Mouse (Mus musculus) brown adipose tissue, adult 24 weeks (tissue): ENCODE data around the gene Gm7534. TPM values are rescaled to one million over a fixed set of nuclear protein-coding genes. Genes with fewer than 3 reads are reported as not detected.

ENCODE experiments used
- H3K27ac ChIP-seq: fragments of 200-500 bp; replicated peaks from 2 replicates; pipeline ENCODE4 v1.5.1; 2012; ENCODE audit warnings: low read depth, mild to moderate bottlenecking, low read length
- H3K4me1 ChIP-seq: fragments of 200-500 bp; 2 replicates; pipeline ENCODE4 v1.6.1; 2012; ENCODE audit warnings: low read length, mixed read lengths; ENCODE audit not compliant: control insufficient read depth, insufficient read depth, insufficient read length
- H3K4me3 ChIP-seq: fragments of 200-500 bp; 2 replicates; pipeline ENCODE4 v1.5.1; 2012; ENCODE audit warnings: low read depth, mild to moderate bottlenecking, low read length, moderate library complexity; ENCODE audit not compliant: insufficient read depth
- polyA plus RNA-seq: library from polyadenylated mRNA; stranded (reverse); fragments of >200 nt; gene quantifications from 2 replicates; pipeline ENCODE4 v1.2.4, GENCODE M21; 2012; ENCODE audit not compliant: missing spikeins, insufficient read depth, insufficient read length

Gm7534 gene
- polyA plus RNA-seq = not detected in 2 replicates

DNA sequence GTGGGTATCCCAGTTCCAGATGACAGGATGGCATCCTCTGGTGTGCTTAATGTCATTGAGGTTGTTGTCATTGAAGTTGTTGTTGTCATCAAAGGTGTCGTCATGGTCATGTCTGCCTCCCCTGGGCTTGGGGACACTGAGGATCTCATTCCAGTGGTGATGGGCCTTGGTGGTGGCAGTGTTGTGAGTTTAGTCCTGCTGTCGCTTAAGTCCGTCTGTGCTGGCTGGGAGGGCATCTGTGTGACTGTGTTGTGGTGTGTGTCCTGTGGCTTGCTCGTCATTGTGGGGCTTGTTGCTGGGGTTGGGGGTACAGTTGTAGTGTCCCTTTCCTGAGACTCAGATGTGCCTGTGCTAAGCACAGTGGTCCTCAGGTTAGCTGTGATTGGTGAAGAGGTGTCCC lies at the start of gene Gm7534:
Gm7534 (minus strand) TSS at position 101 of the 400 bp plus-strand sequence.
- Histone ChIP-seq H3K4me3 (no peak within 1 kb of the TSS), H3K4me1 (no peaks in the 10 kb centered on the region), H3K27ac (no peak within 1 kb of the TSS)

DNA sequence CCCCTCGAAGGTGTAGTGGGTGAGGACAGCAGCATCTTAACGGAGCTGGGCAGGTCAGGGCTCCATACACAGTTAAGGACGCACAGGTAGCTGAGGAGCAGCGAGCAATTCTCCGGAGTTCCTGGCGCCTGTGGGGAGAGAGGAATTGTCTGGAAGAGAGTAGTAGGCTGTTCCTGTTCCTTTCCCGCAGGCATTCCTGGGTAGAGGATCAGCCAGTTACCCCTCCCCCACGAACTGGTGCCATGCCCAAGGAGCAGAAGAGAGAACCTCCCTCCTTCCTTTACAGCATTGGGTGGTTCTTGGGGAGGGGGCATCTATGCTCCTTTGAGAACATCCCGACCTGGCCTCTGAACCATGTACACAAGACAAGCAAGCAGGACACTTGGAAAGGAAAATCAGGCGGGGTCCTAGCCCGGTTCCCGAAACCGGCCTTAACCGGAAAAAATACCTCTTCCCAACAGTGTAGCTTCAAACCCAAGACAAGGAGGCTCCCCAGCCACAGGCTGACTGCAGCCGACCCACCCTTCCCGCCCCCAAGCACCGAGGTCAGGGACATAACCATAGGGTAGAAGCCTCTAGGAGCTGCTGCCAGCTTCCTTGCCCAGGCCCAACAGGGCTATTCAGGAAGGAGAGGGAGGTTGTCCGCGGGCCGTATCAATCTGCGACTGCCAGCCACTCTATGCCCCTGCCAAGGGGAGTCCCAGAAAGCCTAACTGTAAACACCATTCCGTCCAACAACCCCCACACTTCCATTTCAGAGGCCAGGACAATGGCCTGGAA lies 49.5 kb upstream of the Gm7534 start:
- Histone ChIP-seq H3K27ac (peak overlapping the region; percentile 89), H3K4me3 (peak overlapping the region; percentile 80), H3K4me1 (peaks cover 5% of the 10 kb centered on the region)

DNA sequence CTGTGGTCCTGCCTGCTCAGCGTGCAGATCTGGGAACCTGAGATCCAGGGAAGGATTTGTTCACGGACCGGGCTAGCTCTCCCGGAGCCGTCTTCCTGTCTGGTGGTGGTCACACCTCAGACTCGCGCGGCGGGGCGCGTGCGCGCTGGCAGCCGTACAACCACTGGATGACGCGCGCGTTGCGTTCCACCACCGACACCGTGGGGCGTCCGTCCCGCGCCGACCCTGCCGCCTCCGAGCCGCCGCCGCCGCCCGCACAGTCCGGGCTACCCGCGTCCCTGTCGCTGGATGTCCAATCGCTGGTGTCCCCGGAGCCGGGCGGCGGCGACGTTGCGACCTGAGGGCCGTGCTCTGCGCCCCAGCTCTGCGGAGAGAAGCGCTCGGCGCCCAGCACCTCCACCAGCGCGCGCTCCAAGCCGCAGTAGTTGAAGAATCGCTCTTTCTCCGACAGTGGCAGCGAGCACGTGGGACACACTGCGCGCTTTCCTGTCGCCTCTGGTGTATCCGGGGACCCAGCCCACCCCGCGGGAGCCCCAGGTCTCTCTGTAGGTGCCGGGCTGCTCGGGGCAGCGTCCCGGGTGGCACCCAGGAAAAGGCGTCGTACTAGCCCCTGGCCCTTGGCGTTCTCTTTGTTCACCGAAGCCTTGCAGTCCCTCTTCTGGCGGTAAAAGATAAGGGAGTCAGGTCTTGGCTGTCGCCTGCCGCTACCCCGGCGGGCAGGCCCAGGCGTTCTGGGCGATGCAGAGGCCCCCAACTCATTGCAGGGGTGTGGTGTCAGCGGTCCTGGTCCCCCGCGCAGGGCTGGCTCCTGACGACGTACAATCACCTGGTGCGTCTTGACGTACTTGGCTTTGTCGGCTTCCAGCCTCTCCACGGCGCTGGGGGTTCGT lies 48.7 kb upstream of the Gm7534 start:
- Histone ChIP-seq H3K27ac (peak overlapping the region; percentile 89), H3K4me1 (peaks cover 5% of the 10 kb centered on the region), H3K4me3 (peak overlapping the region; percentile 80)

DNA sequence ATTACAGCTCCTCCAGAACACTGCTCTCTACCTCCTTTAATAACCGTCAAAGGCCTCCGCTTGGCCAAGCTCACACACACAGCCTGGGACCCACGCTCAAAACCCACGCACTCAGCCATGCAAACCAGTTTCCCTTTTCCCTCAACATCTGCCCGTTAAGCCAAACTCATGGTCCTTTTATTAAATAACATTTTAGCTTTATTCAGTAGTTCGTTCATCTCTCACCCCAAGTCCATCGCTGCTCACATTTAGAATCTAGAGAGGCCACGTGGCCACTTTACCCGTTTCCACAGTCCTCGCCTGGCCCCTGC lies 48.1 kb upstream of the Gm7534 start:
- Histone ChIP-seq H3K27ac (no peak overlapping the region), H3K4me3 (peak overlapping the region; percentile 80), H3K4me1 (peaks cover 5% of the 10 kb centered on the region)

DNA sequence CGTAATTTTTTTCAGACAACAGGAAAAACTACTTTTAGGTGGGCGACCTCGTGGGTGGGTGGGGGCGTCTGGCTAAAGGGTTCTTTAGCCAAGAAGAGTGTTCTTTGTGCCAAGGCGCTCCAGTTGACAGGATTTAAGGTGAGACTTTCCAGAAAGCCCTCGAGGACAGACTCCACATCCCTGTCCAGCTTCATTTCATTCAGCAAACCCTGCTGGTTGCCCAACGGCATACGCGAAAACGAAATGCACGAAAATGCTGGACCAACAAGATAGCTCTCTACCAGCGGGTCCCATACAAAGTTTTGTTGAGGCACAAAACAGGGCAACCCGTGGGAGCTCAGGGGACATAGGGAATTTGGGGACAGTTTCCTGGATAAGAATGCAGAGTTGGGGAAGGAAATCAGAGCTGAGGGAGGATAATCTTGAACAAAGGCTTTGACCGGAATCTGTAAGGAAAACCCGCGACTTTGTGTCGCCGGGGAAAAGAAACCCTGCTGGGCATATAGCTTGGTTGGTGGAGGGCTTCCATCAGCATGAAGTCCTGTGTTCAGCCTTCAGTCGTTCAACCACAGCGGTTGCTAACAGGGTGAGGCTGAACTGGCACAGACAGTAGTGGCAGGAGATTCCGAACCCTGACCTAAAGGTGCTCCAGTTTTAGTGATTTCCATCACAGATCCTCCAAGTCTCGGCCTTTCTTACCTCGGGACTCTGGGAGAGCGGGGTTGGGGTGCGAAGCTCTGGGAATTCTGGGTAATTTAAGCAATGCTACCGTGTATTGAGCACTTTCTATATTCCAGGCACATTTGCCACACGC lies 47.5 kb upstream of the Gm7534 start:
- peak overlapping the region; percentile 80 for H3K4me3 ChIP-seq
- no peak overlapping the region for H3K27ac ChIP-seq
- H3K4me1 ChIP-seq = peaks cover 5% of the 10 kb centered on the region

DNA sequence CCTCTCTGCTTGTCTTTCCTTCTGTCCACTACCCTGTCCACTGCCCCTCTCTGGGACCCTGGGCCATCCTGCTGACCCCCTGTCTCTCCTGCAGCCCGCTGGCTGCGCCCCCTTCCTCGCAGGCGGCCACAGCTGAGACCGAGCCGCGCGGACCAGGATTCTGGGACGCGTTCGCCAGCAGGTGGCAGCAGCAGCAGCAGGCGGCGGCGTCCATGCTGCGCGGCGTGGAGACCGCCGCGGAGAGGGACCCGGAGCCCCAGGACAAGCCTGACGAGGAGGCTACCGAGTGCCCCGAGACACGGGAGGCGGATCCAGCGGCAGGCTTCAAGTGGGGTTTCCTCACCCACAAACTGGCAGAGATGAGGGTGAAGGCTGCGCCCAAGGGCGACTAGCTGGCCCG lies 46.8 kb upstream of the Gm7534 start:
- Histone ChIP-seq H3K4me1 (peaks cover 3% of the 10 kb centered on the region), H3K27ac (no peak overlapping the region), H3K4me3 (peak overlapping the region; percentile 43)

DNA sequence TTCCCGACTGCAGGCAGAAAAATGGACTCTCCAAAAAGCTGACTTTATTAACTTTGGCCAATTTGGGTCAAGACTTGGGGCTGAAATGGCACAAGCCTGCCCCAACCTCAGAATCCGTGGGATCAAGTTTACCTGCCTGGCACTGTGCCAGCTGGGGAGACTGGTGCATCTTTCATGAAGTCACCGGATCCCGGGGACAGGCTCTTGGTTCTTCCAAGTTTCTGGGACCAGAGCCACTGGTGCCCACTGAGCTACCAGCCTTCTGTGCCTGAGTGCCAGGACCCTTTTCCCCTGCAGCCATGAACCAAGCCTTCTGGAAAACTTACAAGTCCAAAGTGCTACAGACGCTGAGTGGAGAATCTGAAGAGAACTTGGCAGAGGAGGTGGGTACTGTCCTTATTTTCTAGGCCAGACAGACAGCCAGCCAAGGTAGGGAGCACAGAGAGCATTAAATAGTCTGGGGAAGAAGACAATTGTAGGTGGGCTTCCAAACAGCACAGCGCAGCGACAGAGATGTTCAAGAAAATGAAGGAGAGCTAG lies 44.0 kb upstream of the Gm7534 start, which contains the start of gene Gm30191:
Gm30191 (plus strand) TSS at position 217 of the 540 bp plus-strand sequence.
- H3K27ac ChIP-seq = no peak within 1 kb of the TSS
- peaks cover 5% of the 10 kb centered on the region for H3K4me1 ChIP-seq
- H3K4me3 ChIP-seq = no peak within 1 kb of the TSS

DNA sequence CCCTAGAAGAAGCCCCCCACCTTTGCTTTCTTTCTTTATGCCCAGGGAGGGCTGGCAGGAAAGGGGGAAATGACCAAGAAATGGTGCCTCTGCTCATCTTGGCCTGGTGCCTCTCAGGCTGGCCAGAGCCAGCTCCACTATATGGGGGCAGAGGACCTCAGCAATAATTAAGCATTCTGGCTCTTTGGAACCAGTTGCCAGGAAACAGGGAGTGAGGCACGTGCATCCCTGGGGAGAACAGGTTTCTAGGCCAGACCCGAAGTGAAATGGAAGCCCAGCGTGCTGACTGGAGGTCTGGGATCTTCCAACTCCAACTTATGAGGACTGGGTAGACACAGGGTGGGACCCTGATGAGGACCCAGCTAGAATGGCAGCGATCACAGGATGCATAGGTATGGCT lies 43.5 kb upstream of the Gm7534 start:
- H3K27ac ChIP-seq = no peak overlapping the region
- peaks cover 5% of the 10 kb centered on the region for H3K4me1 ChIP-seq
- no peak overlapping the region for H3K4me3 ChIP-seq

DNA sequence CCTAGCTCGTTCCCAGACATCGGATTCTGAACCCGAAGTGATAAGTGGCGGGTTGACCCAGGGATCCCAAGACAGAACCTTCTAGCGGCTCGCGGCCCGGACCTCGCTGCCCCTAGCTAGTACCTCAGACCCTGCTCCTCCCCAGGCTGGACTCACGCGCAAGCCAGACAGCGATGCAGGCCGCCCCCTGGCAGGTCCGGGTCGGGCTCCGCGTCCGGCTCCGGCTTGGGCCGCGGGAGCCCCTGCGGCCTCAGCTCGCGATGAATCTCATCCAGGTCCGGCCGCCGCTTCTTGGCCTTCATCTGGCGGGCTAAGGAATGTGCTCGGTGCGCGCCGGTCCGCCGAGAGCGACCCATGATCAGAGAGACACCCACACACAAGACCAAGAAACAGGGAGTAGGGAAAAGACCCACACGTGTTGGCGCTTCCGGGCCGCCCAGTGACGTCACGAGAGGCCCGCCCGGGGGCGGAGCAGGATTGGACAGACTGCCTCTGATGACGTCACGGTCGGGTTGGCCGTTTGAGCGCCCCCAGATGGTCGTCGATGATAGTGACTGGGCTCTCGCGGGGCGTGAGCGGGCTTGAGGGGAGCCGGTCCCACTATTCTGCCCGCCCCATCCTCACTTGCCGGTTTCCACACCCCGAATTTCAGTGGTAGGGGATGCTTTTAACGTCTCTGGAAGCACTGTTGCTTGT lies 42.5 kb upstream of the Gm7534 start, which contains the start of gene Zfp593:
Zfp593 (minus strand) TSS at position 445 of the 696 bp plus-strand sequence.
- Histone ChIP-seq H3K4me3 (peak within 1 kb of the TSS; percentile 93), H3K27ac (no peak within 1 kb of the TSS), H3K4me1 (peaks cover 5% of the 10 kb centered on the region)

DNA sequence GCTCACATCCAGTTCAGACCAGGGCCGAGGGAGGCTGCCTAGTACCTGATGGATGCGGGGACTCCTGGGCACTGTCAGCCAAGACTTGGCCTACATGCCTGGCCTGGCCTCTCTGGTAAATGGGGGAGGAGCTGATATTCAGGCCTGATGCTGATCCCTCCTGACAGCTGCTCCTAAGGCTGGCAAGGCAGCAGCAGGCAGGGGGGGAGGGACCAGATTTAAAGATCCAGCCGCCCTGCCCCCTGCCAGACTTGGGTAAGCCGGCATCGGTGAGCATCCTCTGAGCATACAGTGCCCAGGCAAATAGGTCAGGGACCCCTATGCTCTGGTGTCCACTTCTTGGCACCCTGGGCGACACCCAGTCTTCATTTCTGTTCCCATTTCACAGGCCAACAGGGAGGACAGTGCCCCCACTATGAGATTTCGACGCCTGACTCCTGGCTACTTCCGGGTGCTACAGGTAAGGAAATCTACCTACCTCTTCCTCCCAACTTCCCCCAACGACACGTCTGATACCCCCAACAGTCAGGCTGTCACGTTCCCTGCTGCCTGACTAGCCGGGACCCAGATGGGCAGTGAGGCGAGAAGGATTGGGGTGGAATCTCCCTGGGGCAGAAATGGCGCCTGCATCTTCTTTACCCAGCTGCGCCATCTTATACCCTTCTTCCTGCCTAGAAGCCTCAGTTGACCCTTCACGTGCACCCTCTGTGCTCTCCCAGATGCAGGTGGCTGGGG lies 40.9 kb upstream of the Gm7534 start, which contains the start of gene E130218I03Rik:
E130218I03Rik (plus strand) TSS at position 147 of the 735 bp plus-strand sequence.
- Histone ChIP-seq H3K4me1 (peaks cover 5% of the 10 kb centered on the region), H3K4me3 (peak within 1 kb of the TSS; percentile 93), H3K27ac (no peak within 1 kb of the TSS)

DNA sequence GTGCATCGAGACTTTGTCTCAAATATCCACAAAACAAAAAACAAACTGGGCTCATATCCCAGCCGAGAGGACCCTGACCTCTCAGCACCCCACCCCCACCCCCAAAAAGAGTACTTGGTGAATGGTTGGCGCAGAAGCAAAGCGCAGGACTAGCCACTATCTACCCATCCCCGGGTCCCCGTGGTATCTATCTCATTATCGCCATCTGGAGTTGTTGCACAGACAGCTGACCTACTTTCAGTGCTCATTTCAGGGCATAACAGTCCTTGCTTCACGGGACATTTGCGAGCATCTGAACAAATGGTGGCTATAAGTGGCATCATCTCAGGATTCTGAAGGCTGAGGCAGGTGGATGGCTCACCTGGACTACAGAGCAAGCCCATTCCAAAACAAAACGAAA lies 35.9 kb upstream of the Gm7534 start:
- no peak overlapping the region for H3K4me3 ChIP-seq
- H3K27ac ChIP-seq = no peak overlapping the region
- H3K4me1 ChIP-seq = no peaks in the 10 kb centered on the region

DNA sequence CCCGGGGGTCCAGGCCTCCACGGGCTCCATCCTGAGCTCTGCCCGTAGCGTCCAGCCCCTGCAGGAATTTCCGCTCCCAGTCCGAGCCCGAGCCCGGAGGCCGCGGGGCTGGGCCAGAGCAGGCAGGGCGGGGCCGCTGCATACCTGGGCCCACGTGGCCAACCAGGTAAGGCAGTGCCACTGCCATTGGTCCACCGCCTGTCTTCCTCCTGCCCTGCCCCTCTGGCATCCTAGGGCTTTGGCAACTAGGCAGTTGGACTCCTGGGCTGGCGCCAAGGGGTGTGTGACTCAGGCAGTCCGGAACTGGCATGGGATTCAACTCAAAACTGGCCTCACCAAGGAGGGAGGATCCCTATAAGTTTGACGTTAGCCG lies 35.5 kb upstream of the Gm7534 start, which contains the start of gene Cnksr1:
Cnksr1 (minus strand) TSS at position 121 of the 373 bp plus-strand sequence.
- Histone ChIP-seq H3K27ac (no peak within 1 kb of the TSS), H3K4me3 (no peak within 1 kb of the TSS; the same call in 1 of the 2 replicates), H3K4me1 (no peaks in the 10 kb centered on the region)

DNA sequence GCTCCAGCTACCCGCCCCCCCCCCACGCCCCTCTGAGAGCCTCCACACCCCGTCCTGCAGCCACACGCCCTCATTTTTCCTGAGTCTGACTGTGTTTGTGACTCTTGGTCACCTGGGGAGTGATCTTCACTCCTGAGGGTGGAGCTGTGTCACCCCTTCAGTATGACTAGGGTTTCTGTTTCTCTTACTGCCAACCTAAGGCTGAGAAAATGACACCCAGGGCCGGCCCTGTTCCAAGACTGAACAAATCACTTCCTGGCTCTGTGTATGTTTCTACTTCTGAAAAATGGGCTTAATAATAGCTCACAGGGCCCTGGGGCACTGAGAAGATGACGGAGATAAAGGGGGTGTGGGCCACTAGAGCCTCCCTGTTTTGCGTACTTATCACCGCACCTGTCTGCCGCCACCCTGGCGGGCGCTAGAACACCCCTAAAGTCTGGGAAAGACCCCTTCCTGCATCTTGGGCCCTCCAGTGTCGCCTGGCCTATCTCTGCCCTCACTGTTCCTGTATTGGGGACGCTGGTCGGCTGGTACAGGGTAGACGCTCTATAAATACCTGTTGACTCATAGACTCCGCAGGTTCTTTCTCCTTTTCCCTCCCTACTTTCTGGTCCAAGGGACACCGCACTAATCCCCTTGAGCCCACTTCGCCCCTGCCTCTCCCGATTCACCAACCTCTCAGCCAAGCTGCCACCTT lies 34.9 kb upstream of the Gm7534 start:
- no peak overlapping the region for H3K27ac ChIP-seq
- no peaks in the 10 kb centered on the region for H3K4me1 ChIP-seq
- H3K4me3 ChIP-seq = no peak overlapping the region; the same call in 1 of the 2 replicates
